Mouse (Mus musculus): ENCODE results near the gene Ndufa9. TPM values are rescaled to one million over a fixed set of nuclear protein-coding genes. Genes with fewer than 3 reads are reported as not detected.

The Ndufa9 gene
- 98.2 and 119 TPM in 2 replicates for polyA plus RNA-seq (2012; rRNA removed)

DNA sequence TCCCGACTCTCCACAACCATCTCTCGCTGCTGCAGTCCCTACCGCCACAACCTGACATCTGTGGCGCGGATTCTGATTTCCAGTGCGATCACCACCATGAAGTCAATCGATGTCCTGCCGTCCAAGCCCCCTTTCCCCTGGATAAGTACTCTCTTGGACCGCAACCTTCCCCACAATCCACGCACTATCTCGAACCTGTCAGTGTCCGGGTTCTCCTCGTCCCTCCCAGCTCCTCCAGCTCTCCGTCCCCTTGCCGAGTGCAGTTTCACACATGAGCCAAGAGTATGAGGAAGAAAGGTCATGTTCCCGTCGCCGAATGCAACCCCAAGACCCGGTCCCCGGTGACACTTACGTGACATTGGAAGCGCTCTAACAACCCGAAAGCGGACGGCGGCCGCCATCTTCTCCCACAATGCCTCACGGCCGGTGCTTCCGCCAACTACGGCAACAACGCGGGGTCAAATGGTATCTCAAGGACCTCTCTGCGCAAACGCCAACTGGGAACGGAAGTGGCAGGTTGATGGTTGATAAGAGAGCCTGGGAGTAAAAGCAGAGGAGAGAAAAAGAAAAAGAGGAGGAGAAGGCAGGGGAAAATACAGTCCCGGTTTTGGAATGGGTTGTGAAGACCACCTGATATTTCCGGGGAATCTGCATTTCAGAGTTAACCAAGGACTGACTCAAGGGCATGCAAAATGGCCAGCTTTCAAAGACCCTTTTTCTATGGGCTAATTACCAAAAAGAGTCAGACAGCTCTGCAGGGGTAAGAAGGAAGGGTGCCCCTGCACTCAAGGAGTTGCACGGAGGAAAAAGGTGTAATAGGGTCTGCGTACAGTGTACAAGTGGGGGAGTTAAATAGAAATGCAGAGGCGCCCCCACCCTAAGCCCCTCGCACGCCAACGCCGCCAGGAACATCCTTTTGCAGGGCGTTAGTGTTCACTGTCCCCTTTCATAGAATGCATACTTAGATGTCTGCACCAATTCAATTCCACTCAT, at the start of gene Ndufa9:
Gene Ndufa9, minus strand, starts transcription at position 425 of the 993 bp plus-strand sequence.

DNA sequence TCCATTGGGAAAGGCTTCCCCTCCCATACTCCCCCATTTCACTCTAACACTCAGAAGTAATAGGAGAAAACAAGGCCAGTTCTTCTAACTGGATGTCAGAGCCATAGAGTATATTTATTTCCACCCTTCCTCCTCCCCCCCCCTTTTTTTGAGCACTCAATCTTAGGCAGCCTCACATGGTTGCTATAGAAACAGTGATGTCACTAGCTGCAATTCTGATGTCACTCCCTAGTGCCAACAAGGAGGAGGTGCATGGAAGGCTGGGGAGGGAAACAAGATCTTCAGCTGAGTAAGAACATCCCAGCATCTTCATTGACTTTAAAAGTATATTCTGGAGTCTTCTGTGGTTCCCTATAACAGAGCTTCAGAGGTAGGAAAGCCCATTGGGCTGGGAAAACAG, 3.9 kb upstream of the Ndufa9 start, which contains the start of gene Akap3:
Gene Akap3, plus strand, starts transcription at position 218 of the 400 bp plus-strand sequence.

Other genes starting within 250 kb of the Ndufa9 start
- 0.48 and 0.66 TPM in 2 replicates for gene Kcna1, start 202.8 kb downstream of the Ndufa9 start, polyA plus RNA-seq (2012; rRNA removed)
- gene Kcna6, start 108.5 kb downstream of the Ndufa9 start, polyA plus RNA-seq (2012; rRNA removed), result 4.2 and 5.4 TPM in 2 replicates
- 0.12 and 0.13 TPM in 2 replicates for gene Akap3, start 4.0 kb upstream of the Ndufa9 start, polyA plus RNA-seq (2012; rRNA removed)
- 0.10 and 0.11 TPM in 2 replicates for gene Dyrk4, start 72.7 kb upstream of the Ndufa9 start, polyA plus RNA-seq (2012; rRNA removed)
- gene Rad51ap1, start 90.5 kb upstream of the Ndufa9 start, polyA plus RNA-seq (2012; rRNA removed), result 78.5 and 92.5 TPM in 2 replicates
- 15.4 and 15.9 TPM in 2 replicates for gene D6Wsu163e, start 90.8 kb upstream of the Ndufa9 start, polyA plus RNA-seq (2012; rRNA removed)
- gene Fgf6, start 166.4 kb upstream of the Ndufa9 start, polyA plus RNA-seq (2012; rRNA removed), result 0.01 and 0.29 TPM in 2 replicates
- gene Fgf23, start 223.8 kb upstream of the Ndufa9 start, polyA plus RNA-seq (2012; rRNA removed), result 0.31 and 0.32 TPM in 2 replicates

Data from central nervous system, embryonic 11.5 days (tissue).